Mouse (Mus musculus) cerebellum, adult 2 months (tissue): Measurements from ENCODE around the gene Aph1a.

Experiments used
- CTCF ChIP-seq: fragments of 200-500 bp; IDR thresholded peaks from 2 replicates; pipeline ENCODE4 v1.5.1; 2011; ENCODE audit warnings: low read depth, mild to moderate bottlenecking, control low read depth, low read length, moderate library complexity, borderline replicate concordance; ENCODE audit not compliant: insufficient read depth
- POLR2A ChIP-seq: fragments of 200-500 bp; IDR thresholded peaks from 2 replicates; pipeline ENCODE4 v1.6.1; 2011; ENCODE audit warnings: low read length, control low read depth, borderline replicate concordance; ENCODE audit not compliant: insufficient read depth

DNA sequence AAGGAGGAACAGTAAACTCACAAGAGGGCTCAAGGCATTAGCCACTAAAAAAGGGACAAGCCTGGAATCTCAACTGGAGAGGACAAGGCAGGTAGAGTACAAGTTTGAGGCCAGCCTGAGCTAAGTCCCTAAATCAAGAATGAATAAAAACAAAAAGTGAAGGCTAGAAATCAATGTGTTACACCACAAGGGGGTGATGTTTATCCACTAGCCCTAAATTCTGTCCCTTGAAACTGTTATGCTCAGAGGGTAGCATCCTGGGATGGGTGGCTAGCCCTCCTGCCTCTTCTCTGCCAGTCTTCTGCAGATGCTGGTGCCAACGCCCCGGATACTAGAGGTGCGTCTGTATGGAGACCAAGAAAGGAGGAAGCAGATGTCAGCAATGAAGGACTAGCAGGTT, 33.4 kb upstream of the Aph1a start:
- no peak for TF ChIP-seq CTCF
- TF ChIP-seq POLR2A = no peak
